Mouse (Mus musculus) liver, postnatal 0 days (tissue): ENCODE measurements around the gene Rbm41.

ENCODE experiments used
- CTCF ChIP-seq: sonication (generic); IDR thresholded peaks from 2 replicates; pipeline ENCODE4 v1.5.1; 2016; ENCODE audit warnings: antibody characterized with exemption, low read depth
- EP300 ChIP-seq: IDR thresholded peaks from 2 replicates; pipeline ENCODE4 v1.6.1; 2016; ENCODE audit warnings: antibody characterized with exemption, low read depth, mild to moderate bottlenecking

DNA sequence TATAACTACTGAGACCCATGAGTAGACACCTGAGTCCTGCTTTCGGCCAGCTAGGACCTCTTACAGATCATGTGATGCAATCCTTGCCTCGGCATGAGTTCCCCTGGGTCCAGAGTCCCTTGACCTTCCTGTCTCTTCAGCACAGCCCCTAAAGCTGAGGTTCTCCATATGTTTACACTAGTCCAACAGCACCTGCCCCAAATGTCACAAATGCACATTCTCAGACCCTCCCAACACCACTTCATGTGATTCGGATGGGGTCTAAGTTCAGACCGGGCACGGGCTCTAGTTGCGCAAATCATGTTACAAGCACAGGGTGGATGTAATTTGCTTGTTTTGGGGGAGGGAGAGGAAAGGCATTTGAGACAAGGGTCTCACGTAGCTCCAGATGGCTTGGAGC, 121.3 kb downstream of the Rbm41 start:
- TF ChIP-seq CTCF (no peak), EP300 (no peak)
